Mouse (Mus musculus) spleen, adult 2 months (tissue): ENCODE data around the gene Nabp2.

Experiments used
- CTCF ChIP-seq: fragments of 200-500 bp; IDR thresholded peaks from 2 replicates; pipeline ENCODE4 v1.5.1; 2011; ENCODE audit warnings: mild to moderate bottlenecking, inconsistent platforms; ENCODE audit not compliant: insufficient read depth, insufficient read length, insufficient replicate concordance; ENCODE audit errors: extremely low read depth
- POLR2A ChIP-seq: fragments of 200-500 bp; IDR thresholded peaks from 2 replicates; pipeline ENCODE4 v1.6.1; 2011; ENCODE audit warnings: low read depth, low read length, inconsistent platforms

DNA sequence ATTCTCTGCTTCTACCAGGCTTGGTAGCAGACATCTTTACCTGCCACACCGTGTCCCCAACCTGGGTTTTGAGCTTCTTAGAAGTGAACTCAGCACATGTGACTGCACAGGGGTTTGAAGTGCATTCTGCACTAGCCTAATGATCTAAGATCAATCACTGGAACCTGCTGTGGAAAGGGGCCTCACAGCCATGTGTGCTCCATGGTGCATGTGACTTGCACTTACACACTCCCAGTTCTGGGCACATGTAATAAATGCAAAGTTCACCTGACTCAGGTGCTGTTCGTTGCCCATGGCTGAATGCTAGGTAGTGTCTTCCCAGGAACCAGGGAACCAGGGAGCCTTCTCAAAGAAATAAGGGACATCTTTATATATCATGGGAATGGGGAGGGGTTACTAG lies 22.1 kb upstream of the Nabp2 start:
- TF ChIP-seq CTCF (no peak), POLR2A (no peak)
